Mouse (Mus musculus) lung, postnatal 10 days (tissue): ENCODE measurements around the gene Ier3.

Experiments used
- DNase-seq: peaks from one replicate; pipeline ENCODE4 v3.0.0; 2021

The Ier3 gene

GRCm38 (mm10) chr17:35812307-35812706, 9.2 kb upstream of the Ier3 start:
- no peak for DNase-seq

- DNase-seq, result no peak
Observed at GRCm38 (mm10) chr17:35812736-35813135, 8.7 kb upstream of the Ier3 start.

GRCm38 (mm10) chr17:35813245-35813647, 8.2 kb upstream of the Ier3 start:
- peak; percentile 99 for DNase-seq

- no peak for DNase-seq
Observed at GRCm38 (mm10) chr17:35813653-35814052, 7.8 kb upstream of the Ier3 start.

- DNase-seq, result no peak
Observed at GRCm38 (mm10) chr17:35814678-35815077, 6.8 kb upstream of the Ier3 start.

GRCm38 (mm10) chr17:35815836-35816235, 5.6 kb upstream of the Ier3 start:
- no peak for DNase-seq

- DNase-seq, result no peak
Observed at GRCm38 (mm10) chr17:35816686-35817085, 4.8 kb upstream of the Ier3 start.

GRCm38 (mm10) chr17:35817226-35817625, 4.3 kb upstream of the Ier3 start:
- DNase-seq, result no peak

GRCm38 (mm10) chr17:35820111-35820510, 1.4 kb upstream of the Ier3 start:
- DNase-seq, result no peak

- no peak for DNase-seq
Observed at GRCm38 (mm10) chr17:35822564-35822963, 1.1 kb downstream of the Ier3 start.

GRCm38 (mm10) chr17:35822964-35823937, 1.8 kb downstream of the Ier3 start, which contains the start of gene Flot1:
Flot1 (plus strand) TSS chr17:35823230.
- DNase-seq, result peak; percentile 93

- DNase-seq, result peak; percentile 46
Observed at GRCm38 (mm10) chr17:35824402-35824801, 2.9 kb downstream of the Ier3 start.

GRCm38 (mm10) chr17:35825109-35825850, 3.8 kb downstream of the Ier3 start:
- DNase-seq, result no peak

- DNase-seq, result peak; percentile 92
Observed at GRCm38 (mm10) chr17:35829737-35830136, 8.3 kb downstream of the Ier3 start.

GRCm38 (mm10) chr17:35832400-35833238, 11.1 kb downstream of the Ier3 start:
- DNase-seq, result no peak

GRCm38 (mm10) chr17:35833239-35833751, 11.8 kb downstream of the Ier3 start:
- DNase-seq, result no peak

GRCm38 (mm10) chr17:35833894-35834293, 12.4 kb downstream of the Ier3 start:
- no peak for DNase-seq

GRCm38 (mm10) chr17:35834696-35835422, 13.4 kb downstream of the Ier3 start:
- no peak for DNase-seq

- DNase-seq, result no peak
Observed at GRCm38 (mm10) chr17:35835424-35836140, 14.1 kb downstream of the Ier3 start.

GRCm38 (mm10) chr17:35836178-35836965, 14.9 kb downstream of the Ier3 start:
- peak; percentile 93 for DNase-seq
